Mouse (Mus musculus): ENCODE measurements around the gene Cox6a2.

The Cox6a2 gene

GRCm38 (mm10) chr7:128206152-128206551 is at the start of gene Cox6a2:
TSS of gene Cox6a2 (minus strand) at chr7:128206387.
- 78% methylated on average over 6 of the region's 6 CpGs for WGBS

- 91% methylated on average over 5 of the region's 5 CpGs for WGBS
These were observed 49.6 kb upstream of the Cox6a2 start for GRCm38 (mm10) chr7:128255757-128256156.

- WGBS: 61% methylated on average over 2 of the region's 2 CpGs
These were observed 48.8 kb upstream of the Cox6a2 start for GRCm38 (mm10) chr7:128254978-128255377.

GRCm38 (mm10) chr7:128252609-128253008 is 46.4 kb upstream of the Cox6a2 start:
- 16% methylated on average over 24 of the region's 24 CpGs for WGBS

GRCm38 (mm10) chr7:128251946-128252345 is 45.8 kb upstream of the Cox6a2 start:
- WGBS: 53% methylated on average over 12 of the region's 12 CpGs

GRCm38 (mm10) chr7:128249998-128250397 is 43.8 kb upstream of the Cox6a2 start:
- WGBS: 90% methylated on average over 5 of the region's 5 CpGs

- WGBS: 80% methylated on average over 10 of the region's 10 CpGs
These were observed 42.2 kb upstream of the Cox6a2 start for GRCm38 (mm10) chr7:128248081-128249042.

- 1% methylated on average over 13 of the region's 13 CpGs for WGBS
These were observed 41.3 kb upstream of the Cox6a2 start for GRCm38 (mm10) chr7:128247443-128247842.

- 3% methylated on average over 28 of the region's 30 CpGs for WGBS
These were observed 40.6 kb upstream of the Cox6a2 start, which contains the start of gene Tgfb1i1 for GRCm38 (mm10) chr7:128246496-128247391. TSS of gene Tgfb1i1 (plus strand) at chr7:128246812.

- WGBS: 92% methylated on average over 4 of the region's 4 CpGs
These were observed 39.4 kb upstream of the Cox6a2 start for GRCm38 (mm10) chr7:128245547-128245946.

GRCm38 (mm10) chr7:128244410-128245025 is 38.3 kb upstream of the Cox6a2 start:
- 87% methylated on average over 18 of the region's 18 CpGs for WGBS

- WGBS: 59% methylated on average over 10 of the region's 10 CpGs
These were observed 37.7 kb upstream of the Cox6a2 start for GRCm38 (mm10) chr7:128243921-128244320.

GRCm38 (mm10) chr7:128242331-128242730 is 36.1 kb upstream of the Cox6a2 start:
- 97% methylated on average over 16 of the region's 16 CpGs for WGBS

- 84% methylated on average over 27 of the region's 27 CpGs for WGBS
These were observed 34.1 kb upstream of the Cox6a2 start for GRCm38 (mm10) chr7:128240131-128240784.

GRCm38 (mm10) chr7:128238991-128239390 is 32.8 kb upstream of the Cox6a2 start:
- 15% methylated on average over 4 of the region's 4 CpGs for WGBS

GRCm38 (mm10) chr7:128237927-128238778 is 32.0 kb upstream of the Cox6a2 start, which contains the start of gene 9130023H24Rik:
TSS of gene 9130023H24Rik (minus strand) at chr7:128238031.
- WGBS: under 1% methylated on average over 72 of the region's 72 CpGs

- under 1% methylated on average over 25 of the region's 25 CpGs for WGBS
These were observed 31.4 kb upstream of the Cox6a2 start for GRCm38 (mm10) chr7:128237593-128237926.

GRCm38 (mm10) chr7:128236856-128237592 is 30.8 kb upstream of the Cox6a2 start, which contains the start of gene Armc5:
TSS of gene Armc5 (plus strand) at chr7:128237342.
- WGBS: 23% methylated on average over 37 of the region's 37 CpGs

- 94% methylated on average over 13 of the region's 13 CpGs for WGBS
These were observed 30.2 kb upstream of the Cox6a2 start for GRCm38 (mm10) chr7:128236426-128236825.
